Mouse (Mus musculus) layer of hippocampus, postnatal 10 days (tissue): ENCODE data around the gene Ift27. TPM values are rescaled to one million over a fixed set of nuclear protein-coding genes. Genes with fewer than 3 reads are reported as not detected.
A peak's percentile ranks its signal among the peaks of the same experiment; 100 is the strongest.

Source experiments
- DNase-seq, 2 experiments: peaks; one replicate each; pipeline ENCODE4 v3.0.0; 2021; ENCODE audit warnings: low spot score in 2 of 2
- long read RNA-seq: library from polyadenylated mRNA; stranded (forward); transcript quantifications from one replicate; pipeline ENCODE4 v2.0.0, GENCODE M21; 2023
- total RNA-seq, 2 experiments: library from RNA; stranded (reverse); gene quantifications; 2 replicates each; pipeline ENCODE4 v1.2.3; 2021

Gene Ift27
- 10 to 100 TPM; 28.3 to 31.0 TPM for total RNA-seq
- long read RNA-seq, transcript Ift27-201 (7 exons, 1,013 nt): major isoform, 46 of 53 reads
- long read RNA-seq, partial matches to known transcripts: 5 of 53 reads
- long read RNA-seq, other reads (novel, unspliced or antisense): 2 of 53 reads

GRCm38 (mm10) chr15:78173972-78174886, at the start of gene Ift27:
TSS of gene Ift27 (minus strand) at chr15:78174107.
- DNase-seq: peak; percentile 93 to 96

GRCm38 (mm10) chr15:78215269-78215668, 41.4 kb upstream of the Ift27 start:
- DNase-seq: no peak

GRCm38 (mm10) chr15:78211367-78211766, 37.5 kb upstream of the Ift27 start:
- no peak for DNase-seq

- no peak for DNase-seq
Measured at GRCm38 (mm10) chr15:78210203-78210602, 36.3 kb upstream of the Ift27 start.

- DNase-seq: no peak
Measured at GRCm38 (mm10) chr15:78206312-78206711, 32.4 kb upstream of the Ift27 start, which contains the start of gene Pvalb. TSS of gene Pvalb (minus strand) at chr15:78206400.

- peak; percentile 50 to 65 for DNase-seq
Measured at GRCm38 (mm10) chr15:78205192-78205591, 31.3 kb upstream of the Ift27 start.

GRCm38 (mm10) chr15:78204053-78204847, 30.3 kb upstream of the Ift27 start:
- DNase-seq: peak; percentile 54 to 77

GRCm38 (mm10) chr15:78195096-78195880, 21.4 kb upstream of the Ift27 start:
- no peak for DNase-seq

- DNase-seq: no peak
Measured at GRCm38 (mm10) chr15:78194320-78194719, 20.4 kb upstream of the Ift27 start.

- no peak for DNase-seq
Measured at GRCm38 (mm10) chr15:78189636-78190035, 15.7 kb upstream of the Ift27 start.

GRCm38 (mm10) chr15:78188546-78188945, 14.6 kb upstream of the Ift27 start:
- no peak for DNase-seq

GRCm38 (mm10) chr15:78186906-78187305, 13.0 kb upstream of the Ift27 start:
- no peak for DNase-seq

- DNase-seq: no peak
Measured at GRCm38 (mm10) chr15:78185609-78186008, 11.7 kb upstream of the Ift27 start.

GRCm38 (mm10) chr15:78184855-78185254, 10.9 kb upstream of the Ift27 start:
- peak; percentile 70 to 71 for DNase-seq

- peak; percentile 79 to 81 for DNase-seq
Measured at GRCm38 (mm10) chr15:78181701-78182405, 7.9 kb upstream of the Ift27 start.

- DNase-seq: no peak
Measured at GRCm38 (mm10) chr15:78179775-78180174, 5.9 kb upstream of the Ift27 start.

- peak; percentile 90 to 94 for DNase-seq
Measured at GRCm38 (mm10) chr15:78178397-78178796, 4.5 kb upstream of the Ift27 start.

GRCm38 (mm10) chr15:78177257-78177656, 3.4 kb upstream of the Ift27 start:
- DNase-seq: no peak

- no peak for DNase-seq
Measured at GRCm38 (mm10) chr15:78174887-78175245, 959 bp upstream of the Ift27 start.
